Comparison of ENCODE assay signal across 14 mouse cellular contexts in genomic region chr4:125227194-125227593, GRCm38 (mm10).
"Had no signal": no experiment of that assay in that cellular context is flagged by ENCODE, and none has a peak within 500 bp of the region (broad histone marks: within the 10 kb centered on the region; RNA-seq: fewer than 3 reads in every experiment).

No protein-coding gene starts in this region.

- H3K4me3 ChIP-seq: kidney, embryonic 15.5 days; limb, embryonic 15.5 days; liver, embryonic 15.5 days; megakaryocyte, embryonic 14.5 days had no signal

- DNase-seq: kidney, adult 2 months; kidney, postnatal 36 days; lung, embryonic 14.5 days; lung, postnatal 14 days; thymus, postnatal 36 days had no signal

- H3K4me1 ChIP-seq: kidney, embryonic 15.5 days; limb, embryonic 15.5 days; liver, embryonic 15.5 days; megakaryocyte, embryonic 14.5 days had no signal

- H3K9me3 ChIP-seq: kidney, embryonic 15.5 days; limb, embryonic 15.5 days; liver, embryonic 15.5 days had no signal

- H3K9ac ChIP-seq: kidney, embryonic 15.5 days; limb, embryonic 15.5 days; liver, embryonic 15.5 days; lung, embryonic 14.5 days had no signal

- H3K36me3 ChIP-seq: kidney, embryonic 15.5 days; limb, embryonic 15.5 days; liver, embryonic 15.5 days had no signal

- H3K4me2 ChIP-seq: kidney, embryonic 15.5 days; limb, embryonic 15.5 days; liver, embryonic 15.5 days; lung, embryonic 14.5 days; midbrain, embryonic 11.5 days had no signal

- H3K27ac ChIP-seq: kidney, embryonic 15.5 days; limb, embryonic 15.5 days; liver, embryonic 15.5 days; macrophage; stomach, postnatal 0 days had no signal

- H3K27me3 ChIP-seq: liver, embryonic 15.5 days had no signal

- ATAC-seq: hindbrain, embryonic 16.5 days; midbrain, embryonic 16.5 days had no signal
